17 mouse cellular contexts compared by ENCODE assay signal in the genomic region with DNA sequence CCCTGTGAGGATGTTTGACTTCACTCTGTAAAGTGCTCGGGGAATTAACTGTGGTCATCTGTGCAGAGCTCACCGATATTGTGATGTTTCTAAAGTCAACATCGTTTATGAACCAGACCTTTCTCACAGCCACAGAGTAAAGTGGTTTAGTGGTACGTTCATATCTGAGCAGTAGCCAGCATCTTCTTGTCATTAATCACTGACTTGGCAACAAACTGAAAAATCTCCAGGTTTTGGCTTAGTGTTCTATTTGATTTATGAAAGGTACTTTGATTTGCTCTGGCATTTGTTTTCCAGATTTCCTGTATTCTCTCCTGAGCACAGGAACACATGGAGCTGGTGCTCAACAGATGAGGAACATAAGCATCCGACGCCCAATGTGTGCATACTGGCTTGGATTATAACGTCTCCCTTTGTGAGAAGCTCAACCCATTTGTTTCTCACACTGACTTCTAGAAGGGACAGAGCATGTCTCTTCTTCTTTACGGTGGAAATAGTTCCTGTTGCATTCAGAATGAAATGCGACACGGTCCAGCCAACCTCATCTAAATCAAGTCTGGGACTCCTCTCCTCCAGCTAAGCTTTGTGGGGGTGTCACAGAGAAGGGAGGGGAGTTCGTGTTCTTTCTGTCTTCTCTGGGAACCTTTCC. TPM values are rescaled to one million over a fixed set of nuclear protein-coding genes. Genes with fewer than 3 reads are reported as not detected.
DNase-seq lines count a peak whose midpoint lies in the region; ATAC-seq and TF ChIP-seq lines count a peak whose summit lies in the region.
"Had no signal": no experiment of that assay in that cellular context is flagged by ENCODE, and none has a peak within 500 bp of the region (broad histone marks: within the 10 kb centered on the region; RNA-seq: fewer than 3 reads in every experiment).

No protein-coding gene starts in this region.

- 35% methylated on average over 11 of the region's 11 CpGs for WGBS in kidney, postnatal 0 days
- 42% methylated on average over 11 of the region's 11 CpGs for WGBS in kidney, embryonic 15.5 days
- 69% methylated on average over 11 of the region's 11 CpGs for WGBS in neural tube, embryonic 13.5 days
- WGBS in limb, embryonic 14.5 days: 66% methylated on average over 11 of the region's 11 CpGs

- H3K9me3 ChIP-seq in kidney, postnatal 0 days (replicated peaks; ENCODE audit: low read length): no peaks in the 10 kb centered on the region
- H3K9me3 ChIP-seq in kidney, embryonic 15.5 days (replicated peaks): no peaks in the 10 kb centered on the region
- no peaks in the 10 kb centered on the region for H3K9me3 ChIP-seq in neural tube, embryonic 13.5 days
- H3K9me3 ChIP-seq in limb, embryonic 14.5 days (ENCODE audit: control insufficient read depth, low read length): no peaks in the 10 kb centered on the region
- H3K9me3 ChIP-seq: midbrain, embryonic 15.5 days; neural tube, embryonic 12.5 days had no signal

- peak; percentile 58 for DNase-seq in kidney, postnatal 0 days (ENCODE audit: low spot score)
- no peak for DNase-seq in neural tube, embryonic 10.5 days (ENCODE audit: extremely low spot score, low spot score)
- DNase-seq in limb, embryonic 14.5 days (ENCODE audit: low spot score): peak; percentile 46
- no peak for DNase-seq in heart, postnatal 14 days
- no peak for DNase-seq in frontal cortex, postnatal 36 days (ENCODE audit: low spot score in 2 of 2)
- DNase-seq: cerebellum, adult 9-11 months; gastrocnemius, postnatal 14 days; heart, adult 2 months; kidney, postnatal 10 days; left cerebral cortex, postnatal 4 days; thymus, adult 18-20 months had no signal

- peaks cover 4% of the 10 kb centered on the region; the same call in 1 of the 2 replicates for H3K27me3 ChIP-seq in kidney, postnatal 0 days (ENCODE audit: insufficient read depth, low read length)
- H3K27me3 ChIP-seq in kidney, embryonic 15.5 days: peaks cover 43% of the 10 kb centered on the region
- H3K27me3 ChIP-seq in neural tube, embryonic 13.5 days: no peaks in the 10 kb centered on the region
- H3K27me3 ChIP-seq in limb, embryonic 14.5 days (ENCODE audit: control insufficient read depth, insufficient read depth, low read length): no peaks in the 10 kb centered on the region
- H3K27me3 ChIP-seq: midbrain, embryonic 15.5 days; neural tube, embryonic 12.5 days had no signal

- no peak overlapping the region for H3K27ac ChIP-seq in kidney, postnatal 0 days
- H3K27ac ChIP-seq in kidney, embryonic 15.5 days: no peak overlapping the region
- H3K27ac ChIP-seq in neural tube, embryonic 13.5 days (replicated peaks): 0 out of 2 replicates have a peak overlapping the region, but pooled peaks have one; percentile 18
- H3K27ac ChIP-seq in limb, embryonic 14.5 days (replicated peaks; ENCODE audit: low read depth, low read length): 0 out of 2 replicates have a peak overlapping the region, but pooled peaks have one; percentile 28
- H3K27ac ChIP-seq: heart, adult 2 months; midbrain, embryonic 15.5 days; neural tube, embryonic 12.5 days had no signal

- no peak overlapping the region for H3K4me2 ChIP-seq in kidney, postnatal 0 days (ENCODE audit: low read length)
- H3K4me2 ChIP-seq in kidney, embryonic 15.5 days: no peak overlapping the region
- no peak overlapping the region for H3K4me2 ChIP-seq in neural tube, embryonic 13.5 days
- H3K4me2 ChIP-seq in limb, embryonic 14.5 days (replicated peaks; ENCODE audit: low read depth, low read length, severe bottlenecking): no peak overlapping the region
- H3K4me2 ChIP-seq: midbrain, embryonic 15.5 days; neural tube, embryonic 12.5 days had no signal

- no peak for ATAC-seq in kidney, postnatal 0 days (replicated peaks; ENCODE audit: low FRiP score, low read depth)
- ATAC-seq in kidney, embryonic 15.5 days (replicated peaks; ENCODE audit: low FRiP score): no peak
- 0 out of 2 replicates have a peak, but pooled peaks have one; percentile 19 for ATAC-seq in neural tube, embryonic 13.5 days (ENCODE audit: low read depth)
- no peak for ATAC-seq in limb, embryonic 14.5 days (ENCODE audit: low FRiP score, low read depth)
- ATAC-seq: inflammation-experienced regulatory T-cells, adult 6 months; midbrain, embryonic 15.5 days had no signal

- H3K4me1 ChIP-seq in kidney, postnatal 0 days (replicated peaks; ENCODE audit: insufficient read depth, low read length): peaks cover 14% of the 10 kb centered on the region
- H3K4me1 ChIP-seq in kidney, embryonic 15.5 days: peaks cover 33% of the 10 kb centered on the region
- H3K4me1 ChIP-seq in neural tube, embryonic 13.5 days (replicated peaks): 0 out of 2 replicates have a peak, but pooled peaks cover 11% of the 10 kb centered on the region
- peaks cover 15% of the 10 kb centered on the region for H3K4me1 ChIP-seq in limb, embryonic 14.5 days (ENCODE audit: control insufficient read depth, insufficient read depth, low read length)
- H3K4me1 ChIP-seq: midbrain, embryonic 15.5 days; neural tube, embryonic 12.5 days had no signal

- intact Hi-C loops in heart, postnatal 14 days (cut with DNase I): no loop called here

- no peaks in the 10 kb centered on the region for H3K36me3 ChIP-seq in kidney, postnatal 0 days (ENCODE audit: insufficient read depth, low read length)
- peaks cover 4% of the 10 kb centered on the region; the same call in 1 of the 2 replicates for H3K36me3 ChIP-seq in kidney, embryonic 15.5 days
- 0 out of 2 replicates have a peak, but pooled peaks cover 8% of the 10 kb centered on the region for H3K36me3 ChIP-seq in neural tube, embryonic 13.5 days
- peaks cover 71% of the 10 kb centered on the region for H3K36me3 ChIP-seq in limb, embryonic 14.5 days (ENCODE audit: control insufficient read depth, insufficient read depth, low read length)
- H3K36me3 ChIP-seq: midbrain, embryonic 15.5 days had no signal

- no peak overlapping the region for H3K4me3 ChIP-seq in kidney, postnatal 0 days (replicated peaks; ENCODE audit: low read depth, low read length)
- no peak overlapping the region for H3K4me3 ChIP-seq in kidney, embryonic 15.5 days (replicated peaks)
- no peak overlapping the region for H3K4me3 ChIP-seq in neural tube, embryonic 13.5 days
- no peak overlapping the region for H3K4me3 ChIP-seq in limb, embryonic 14.5 days (replicated peaks; ENCODE audit: low read length)
- H3K4me3 ChIP-seq: erythroblast, embryonic 14.5 days; heart, adult 2 months; midbrain, embryonic 15.5 days; neural tube, embryonic 12.5 days had no signal

- no peak overlapping the region for H3K9ac ChIP-seq in kidney, postnatal 0 days (ENCODE audit: low read depth, low read length)
- H3K9ac ChIP-seq in kidney, embryonic 15.5 days: no peak overlapping the region
- H3K9ac ChIP-seq in neural tube, embryonic 13.5 days: no peak overlapping the region
- H3K9ac ChIP-seq in limb, embryonic 14.5 days (ENCODE audit: low read depth, low read length, severe bottlenecking): no peak overlapping the region
- H3K9ac ChIP-seq: midbrain, embryonic 15.5 days; neural tube, embryonic 12.5 days had no signal

- no peak for TF ChIP-seq POLR2A in limb, embryonic 14.5 days (IDR thresholded peaks at IDR 0.05; ENCODE audit: borderline replicate concordance, extremely low read depth, insufficient read depth, insufficient read length)

- TF ChIP-seq CTCF in kidney, postnatal 0 days (IDR thresholded peaks at IDR 0.05; ENCODE audit: low read depth): no peak

RNA-seq across cellular contexts. Expression of a gene that starts 50.8 kb away (rescaled TPM):
- polyA plus RNA-seq in kidney, postnatal 0 days (2015; fragmentation: Nextera tagmentation; extraction: Ambion mirVana): 5.0 and 5.2 TPM in 2 replicates
- 6.2 and 6.3 TPM in 2 replicates for polyA plus RNA-seq in kidney, embryonic 15.5 days (2015; fragmentation: Nextera tagmentation; extraction: Ambion mirVana)
- polyA plus RNA-seq in neural tube, embryonic 13.5 days (2015; fragmentation: Nextera tagmentation; extraction: Ambion mirVana): 4.3 and 6.1 TPM in 2 replicates
- polyA plus RNA-seq in limb, embryonic 14.5 days (2012; rRNA removed): 70.3 and 75.7 TPM in 2 replicates
- 33.8 and 39.2 TPM in 2 replicates for polyA plus RNA-seq in limb, embryonic 14.5 days (2014; fragmentation: Nextera tagmentation; extraction: Ambion mirVana)
- 10 to 100 TPM; 19.4 to 19.5 TPM for total RNA-seq in heart, postnatal 14 days (2021)
- polyA plus RNA-seq: erythroblast, embryonic 14.5 days had no signal

Comparison
In these comparisons a context has a peak if more than half of its experiments do, and no peak if none do; other contexts are left out.
1. DNase-seq: peak in kidney, postnatal 0 days (single experiment) and limb, embryonic 14.5 days (single experiment); none in neural tube, embryonic 10.5 days (single experiment), heart, postnatal 14 days (0 of 2) and frontal cortex, postnatal 36 days (0 of 2).
2. H3K27ac ChIP-seq: peak in neural tube, embryonic 13.5 days (single experiment) and limb, embryonic 14.5 days (single experiment); none in kidney, postnatal 0 days (single experiment) and kidney, embryonic 15.5 days (single experiment).